Mouse (Mus musculus): ENCODE measurements around the gene Gm11569. TPM values are rescaled to one million over a fixed set of nuclear protein-coding genes. Genes with fewer than 3 reads are reported as not detected.

Gene Gm11569
- polyA plus RNA-seq (2017; shearing (Covaris generic)), result not detected

DNA sequence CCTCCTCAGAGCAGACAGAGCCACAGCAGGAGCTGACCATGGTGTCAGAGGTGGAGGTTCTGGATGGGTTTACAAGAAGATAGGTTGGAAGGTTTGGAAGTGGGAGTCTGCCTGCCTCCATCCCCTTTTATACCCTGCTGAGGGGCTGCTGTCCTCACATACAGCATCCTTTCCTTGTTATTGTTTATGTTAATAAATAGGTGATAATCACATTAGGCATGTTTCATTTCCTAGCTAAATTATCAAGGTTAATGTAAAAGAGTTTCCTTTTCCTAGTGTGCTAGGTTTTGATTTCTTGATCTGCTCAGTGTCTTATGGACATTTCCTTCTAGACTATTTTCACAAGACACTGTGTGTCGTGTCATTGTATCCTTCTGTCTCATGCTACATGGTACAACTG, at the start of gene Gm11569:
Gene Gm11569, minus strand, starts transcription at position 101 of the 400 bp plus-strand sequence.

DNA sequence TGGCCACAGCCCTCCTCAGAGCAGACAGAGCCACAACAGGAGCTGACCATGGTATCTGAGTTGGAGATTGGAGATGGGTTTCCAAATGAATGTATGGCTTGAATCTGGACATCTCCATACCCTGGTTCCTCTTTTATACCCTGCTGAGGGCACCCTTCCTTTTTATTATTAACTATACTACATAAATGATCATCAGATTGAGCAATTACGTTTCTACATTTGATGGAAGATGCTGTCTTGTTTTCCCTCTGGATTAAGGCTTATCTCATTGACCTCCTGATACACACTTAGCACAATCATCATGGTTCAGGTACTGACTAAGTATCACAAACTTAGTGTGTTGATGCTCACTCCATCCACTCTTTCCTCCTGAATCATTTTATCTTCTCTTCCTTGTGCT, 39.2 kb upstream of the Gm11569 start, which contains the start of gene 2300003K06Rik:
Gene 2300003K06Rik, minus strand, starts transcription at position 101 of the 400 bp plus-strand sequence.

DNA sequence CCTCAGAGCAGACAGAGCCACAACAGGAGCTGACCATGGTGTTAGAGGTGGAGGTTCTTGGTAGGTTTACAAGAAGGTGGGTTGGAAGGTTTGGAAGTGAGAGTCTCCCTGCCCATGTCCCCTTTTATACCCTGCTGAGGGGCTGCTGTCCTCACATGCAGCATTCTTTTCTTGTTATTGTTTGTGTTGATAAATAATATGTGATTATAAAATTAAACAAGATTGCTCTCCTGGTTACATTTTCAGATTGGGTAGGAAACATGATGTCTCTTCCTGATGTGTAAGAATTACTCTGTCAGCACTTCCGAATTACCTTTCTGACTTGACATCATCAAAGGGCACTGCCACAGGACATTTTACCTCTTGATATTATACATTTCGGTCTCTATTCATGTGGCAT, 16.8 kb upstream of the Gm11569 start, which contains the start of gene Gm11564:
Gene Gm11564, minus strand, starts transcription at position 101 of the 400 bp plus-strand sequence.

DNA sequence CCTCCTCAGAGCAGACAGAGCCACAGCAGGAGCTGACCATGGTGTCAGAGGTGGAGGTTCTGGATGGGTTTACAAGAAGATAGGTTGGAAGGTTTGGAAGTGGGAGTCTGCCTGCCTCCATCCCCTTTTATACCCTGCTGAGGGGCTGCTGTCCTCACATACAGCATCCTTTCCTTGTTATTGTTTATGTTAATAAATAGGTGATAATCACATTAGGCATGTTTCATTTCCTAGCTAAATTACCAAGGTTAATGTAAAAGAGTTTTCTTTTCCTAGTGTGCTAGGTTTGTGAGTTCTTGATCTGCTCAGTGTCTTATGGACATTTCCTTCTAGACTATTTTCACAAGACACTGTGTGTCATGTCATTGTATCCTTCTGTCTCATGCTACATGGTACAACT, 11.1 kb upstream of the Gm11569 start, which contains the start of gene Krtap4-13:
Gene Krtap4-13, minus strand, starts transcription at position 101 of the 400 bp plus-strand sequence.

DNA sequence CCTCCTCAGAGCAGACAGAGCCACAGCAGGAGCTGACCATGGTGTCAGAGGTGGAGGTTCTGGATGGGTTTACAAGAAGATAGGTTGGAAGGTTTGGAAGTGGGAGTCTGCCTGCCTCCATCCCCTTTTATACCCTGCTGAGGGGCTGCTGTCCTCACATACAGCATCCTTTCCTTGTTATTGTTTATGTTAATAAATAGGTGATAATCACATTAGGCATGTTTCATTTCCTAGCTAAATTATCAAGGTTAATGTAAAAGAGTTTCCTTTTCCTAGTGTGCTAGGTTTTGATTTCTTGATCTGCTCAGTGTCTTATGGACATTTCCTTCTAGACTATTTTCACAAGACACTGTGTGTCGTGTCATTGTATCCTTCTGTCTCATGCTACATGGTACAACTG, 5.6 kb upstream of the Gm11569 start, which contains the start of gene Gm11554:
Gene Gm11554, minus strand, starts transcription at position 101 of the 400 bp plus-strand sequence.

DNA sequence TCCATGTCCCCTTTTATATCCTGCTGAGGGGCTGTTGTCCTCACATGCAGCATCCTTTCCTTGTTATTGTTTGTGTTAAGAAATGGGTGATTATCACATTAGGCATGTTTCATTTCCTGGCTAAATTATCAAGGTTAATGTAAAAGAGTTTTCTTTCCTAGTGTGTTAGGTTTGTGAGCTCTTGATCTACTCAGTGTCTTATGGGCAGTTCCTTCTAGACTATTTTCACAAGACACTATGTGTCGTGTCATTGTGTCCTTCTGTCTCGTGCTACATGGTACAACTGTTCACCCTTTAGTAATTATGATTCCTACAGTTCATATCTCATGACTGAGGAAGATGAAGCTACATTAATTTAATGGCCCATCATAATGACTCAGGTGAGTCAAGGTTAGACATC, 5.4 kb downstream of the Gm11569 start, which contains the start of gene Gm11596:
Gene Gm11596, minus strand, starts transcription at position 101 of the 400 bp plus-strand sequence.

DNA sequence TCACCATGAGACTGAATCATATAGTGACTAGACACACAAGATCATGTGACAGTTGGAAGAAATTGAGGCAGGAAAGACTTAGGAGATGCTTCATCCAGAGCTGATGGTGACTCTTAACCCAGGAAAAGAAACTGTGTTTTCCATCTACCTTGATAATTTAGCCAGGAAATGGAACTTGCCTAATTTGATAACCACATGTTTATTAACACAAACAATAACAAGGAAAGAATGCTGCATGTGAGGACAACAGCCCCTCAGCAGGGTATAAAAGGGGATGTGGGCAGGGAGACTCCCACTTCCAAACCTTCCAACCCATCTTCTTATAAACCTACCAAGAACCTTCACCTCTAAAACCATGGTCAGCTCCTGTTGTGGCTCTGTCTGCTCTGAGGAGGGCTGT, 13.8 kb downstream of the Gm11569 start, which contains the start of gene Krtap4-9:
Gene Krtap4-9, plus strand, starts transcription at position 301 of the 400 bp plus-strand sequence.

DNA sequence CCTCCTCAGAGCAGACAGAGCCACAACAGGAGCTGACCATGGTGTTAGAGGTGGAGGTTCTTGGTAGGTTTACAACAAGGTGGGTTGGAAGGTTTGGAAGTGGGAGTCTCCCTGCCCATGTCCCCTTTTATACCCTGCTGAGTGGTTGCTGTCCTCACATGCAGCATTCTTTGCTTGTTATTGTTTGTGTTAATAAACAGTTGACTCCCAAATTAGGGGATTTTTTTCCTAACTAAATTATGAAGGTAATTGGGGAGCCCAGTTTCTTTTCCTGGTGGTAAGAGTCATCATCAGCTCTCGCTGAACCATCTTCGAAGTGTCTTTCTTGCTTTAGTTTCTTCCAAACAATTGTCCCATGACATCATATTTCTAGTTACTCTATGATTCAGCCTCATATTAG, 18.1 kb downstream of the Gm11569 start, which contains the start of gene Krtap4-8:
Gene Krtap4-8, minus strand, starts transcription at position 101 of the 400 bp plus-strand sequence.

DNA sequence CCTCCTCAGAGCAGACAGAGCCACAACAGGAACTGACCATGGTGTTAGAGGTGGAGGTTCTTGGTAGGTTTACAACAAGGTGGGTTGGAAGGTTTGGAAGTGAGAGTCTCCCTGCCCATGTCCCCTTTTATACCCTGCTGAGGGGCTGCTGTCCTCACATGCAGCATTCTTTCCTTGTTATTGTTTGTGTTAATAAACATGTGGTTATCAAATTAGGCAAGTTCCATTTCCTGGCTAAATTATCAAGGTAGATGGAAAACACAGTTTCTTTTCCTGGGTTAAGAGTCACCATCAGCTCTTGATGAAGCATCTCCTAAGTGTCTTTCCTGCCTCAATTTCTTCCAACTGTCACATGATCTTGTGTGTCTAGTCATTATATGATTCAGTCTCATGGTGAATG, 25.9 kb downstream of the Gm11569 start, which contains the start of gene Gm11595:
Gene Gm11595, minus strand, starts transcription at position 101 of the 400 bp plus-strand sequence.

Other genes with a start within 250 kb of the Gm11569 start
- gene Krtap3-3, start 248.1 kb downstream of the Gm11569 start, polyA plus RNA-seq (2017; shearing (Covaris generic)), result not detected
- gene Krtap3-2, start 242.1 kb downstream of the Gm11569 start, polyA plus RNA-seq (2017; shearing (Covaris generic)), result not detected
- not detected for gene Gm11939, start 239.5 kb downstream of the Gm11569 start, polyA plus RNA-seq (2017; shearing (Covaris generic))
- gene Krtap3-1, start 232.3 kb downstream of the Gm11569 start, polyA plus RNA-seq (2017; shearing (Covaris generic)), result not detected
- gene Krtap1-5, start 217.9 kb downstream of the Gm11569 start, polyA plus RNA-seq (2017; shearing (Covaris generic)), result not detected
- not detected for gene Krtap1-4, start 215.3 kb downstream of the Gm11569 start, polyA plus RNA-seq (2017; shearing (Covaris generic))
- not detected for gene Krtap1-3, start 207.6 kb downstream of the Gm11569 start, polyA plus RNA-seq (2017; shearing (Covaris generic))
- gene Krtap9-3, start 200.8 kb downstream of the Gm11569 start, polyA plus RNA-seq (2017; shearing (Covaris generic)), result not detected
- gene Gm11938, start 195.6 kb downstream of the Gm11569 start, polyA plus RNA-seq (2017; shearing (Covaris generic)), result not detected
- not detected for gene Gm11937, start 188.7 kb downstream of the Gm11569 start, polyA plus RNA-seq (2017; shearing (Covaris generic))
- gene Krtap2-4, start 184.1 kb downstream of the Gm11569 start, polyA plus RNA-seq (2017; shearing (Covaris generic)), result not detected
- not detected for gene Gm11562, start 178.5 kb downstream of the Gm11569 start, polyA plus RNA-seq (2017; shearing (Covaris generic))
- gene Krtap4-1, start 170.7 kb downstream of the Gm11569 start, polyA plus RNA-seq (2017; shearing (Covaris generic)), result not detected
- gene Krtap4-2, start 163.8 kb downstream of the Gm11569 start, polyA plus RNA-seq (2017; shearing (Covaris generic)), result not detected
- not detected for gene Krtap4-7, start 154.8 kb downstream of the Gm11569 start, polyA plus RNA-seq (2017; shearing (Covaris generic))
- gene Gm11555, start 148.7 kb downstream of the Gm11569 start, polyA plus RNA-seq (2017; shearing (Covaris generic)), result not detected
- not detected for gene Gm11563, start 140.0 kb downstream of the Gm11569 start, polyA plus RNA-seq (2017; shearing (Covaris generic))
- not detected for gene Krtap4-6, start 133.0 kb downstream of the Gm11569 start, polyA plus RNA-seq (2017; shearing (Covaris generic))
- gene Gm14190, start 108.2 kb downstream of the Gm11569 start, polyA plus RNA-seq (2017; shearing (Covaris generic)), result not detected
- not detected for gene Gm14180, start 64.6 kb downstream of the Gm11569 start, polyA plus RNA-seq (2017; shearing (Covaris generic))
- gene Gm11595, start 26.0 kb downstream of the Gm11569 start, polyA plus RNA-seq (2017; shearing (Covaris generic)), result not detected
- not detected for gene Krtap4-8, start 18.2 kb downstream of the Gm11569 start, polyA plus RNA-seq (2017; shearing (Covaris generic))
- not detected for gene Krtap4-9, start 13.7 kb downstream of the Gm11569 start, polyA plus RNA-seq (2017; shearing (Covaris generic))
- not detected for gene Gm11596, start 5.5 kb downstream of the Gm11569 start, polyA plus RNA-seq (2017; shearing (Covaris generic))
- gene Gm11554, start 5.5 kb upstream of the Gm11569 start, polyA plus RNA-seq (2017; shearing (Covaris generic)), result not detected
- gene Krtap4-13, start 11.0 kb upstream of the Gm11569 start, polyA plus RNA-seq (2017; shearing (Covaris generic)), result not detected
- not detected for gene Gm11564, start 16.7 kb upstream of the Gm11569 start, polyA plus RNA-seq (2017; shearing (Covaris generic))
- not detected for gene 2300003K06Rik, start 39.1 kb upstream of the Gm11569 start, polyA plus RNA-seq (2017; shearing (Covaris generic))
- not detected for gene Krtap4-16, start 52.7 kb upstream of the Gm11569 start, polyA plus RNA-seq (2017; shearing (Covaris generic))
- not detected for gene Gm11568, start 59.0 kb upstream of the Gm11569 start, polyA plus RNA-seq (2017; shearing (Covaris generic))
- not detected for gene Gm11559, start 65.5 kb upstream of the Gm11569 start, polyA plus RNA-seq (2017; shearing (Covaris generic))
- not detected for gene Krtap9-1, start 74.5 kb upstream of the Gm11569 start, polyA plus RNA-seq (2017; shearing (Covaris generic))
- not detected for gene Gm11567, start 80.3 kb upstream of the Gm11569 start, polyA plus RNA-seq (2017; shearing (Covaris generic))
- not detected for gene Krtap31-1, start 109.0 kb upstream of the Gm11569 start, polyA plus RNA-seq (2017; shearing (Covaris generic))
- not detected for gene Gm11565, start 115.8 kb upstream of the Gm11569 start, polyA plus RNA-seq (2017; shearing (Covaris generic))
- gene Krtap31-2, start 137.4 kb upstream of the Gm11569 start, polyA plus RNA-seq (2017; shearing (Covaris generic)), result not detected
- not detected for gene Krtap9-5, start 149.5 kb upstream of the Gm11569 start, polyA plus RNA-seq (2017; shearing (Covaris generic))
- not detected for gene Krtap29-1, start 180.1 kb upstream of the Gm11569 start, polyA plus RNA-seq (2017; shearing (Covaris generic))
- not detected for gene Krtap16-1, start 187.7 kb upstream of the Gm11569 start, polyA plus RNA-seq (2017; shearing (Covaris generic))
- gene Krtap17-1, start 195.1 kb upstream of the Gm11569 start, polyA plus RNA-seq (2017; shearing (Covaris generic)), result not detected
- not detected for gene Krt33a, start 217.3 kb upstream of the Gm11569 start, polyA plus RNA-seq (2017; shearing (Covaris generic))
- gene Krt33b, start 230.9 kb upstream of the Gm11569 start, polyA plus RNA-seq (2017; shearing (Covaris generic)), result not detected
- not detected for gene Krt34, start 242.6 kb upstream of the Gm11569 start, polyA plus RNA-seq (2017; shearing (Covaris generic))

Data from CD4-positive, CD25-positive, alpha-beta regulatory T cell, adult 9 weeks (primary cell).